Mouse (Mus musculus): ENCODE data around the gene Chid1. TPM values are rescaled to one million over a fixed set of nuclear protein-coding genes. Genes with fewer than 3 reads are reported as not detected.

Chid1 gene
- total RNA-seq, 4 experiments from 2014 or later: 57.5 to 69.9 (median 62.5) TPM

- no peak for DNase-seq
Measured at GRCm38 (mm10) chr7:141475805-141476158, 63.9 kb downstream of the Chid1 start.

GRCm38 (mm10) chr7:141475011-141475804 lies 64.4 kb downstream of the Chid1 start, which contains the start of the genes Polr2l and Tspan4:
Gene Polr2l, minus strand, starts transcription at chr7:141475132.
Gene Tspan4, plus strand, starts transcription at chr7:141475240.
- peak; percentile 78 for DNase-seq

GRCm38 (mm10) chr7:141474160-141474559 lies 65.5 kb downstream of the Chid1 start:
- DNase-seq: no peak

- DNase-seq: peak; percentile 26
Measured at GRCm38 (mm10) chr7:141472763-141473162, 66.9 kb downstream of the Chid1 start.

- DNase-seq: peak; percentile 56
Measured at GRCm38 (mm10) chr7:141472226-141472625, 67.4 kb downstream of the Chid1 start.

GRCm38 (mm10) chr7:141471236-141471635 lies 68.4 kb downstream of the Chid1 start:
- no peak for DNase-seq

- DNase-seq: no peak
Measured at GRCm38 (mm10) chr7:141470637-141470944, 69.1 kb downstream of the Chid1 start.

GRCm38 (mm10) chr7:141469901-141470636 lies 69.6 kb downstream of the Chid1 start:
- DNase-seq: peak; percentile 33

- DNase-seq: peak; percentile 31
Measured at GRCm38 (mm10) chr7:141469352-141469751, 70.3 kb downstream of the Chid1 start.

- peak; percentile 85 for DNase-seq
Measured at GRCm38 (mm10) chr7:141468522-141469211, 71.0 kb downstream of the Chid1 start.

GRCm38 (mm10) chr7:141468164-141468521 lies 71.5 kb downstream of the Chid1 start:
- DNase-seq: peak; percentile 56

- DNase-seq: peak; percentile 89
Measured at GRCm38 (mm10) chr7:141467230-141468030, 72.2 kb downstream of the Chid1 start, which contains the start of gene Cd151. Gene Cd151, plus strand, starts transcription at chr7:141467392.

- DNase-seq: peak; percentile 38
Measured at GRCm38 (mm10) chr7:141466607-141467148, 73.0 kb downstream of the Chid1 start.

GRCm38 (mm10) chr7:141466045-141466394 lies 73.6 kb downstream of the Chid1 start:
- DNase-seq: peak; percentile 54

- DNase-seq: peak; percentile 28
Measured at GRCm38 (mm10) chr7:141465388-141466044, 74.1 kb downstream of the Chid1 start.

GRCm38 (mm10) chr7:141464603-141465201 lies 75.0 kb downstream of the Chid1 start:
- DNase-seq: peak; percentile 26

GRCm38 (mm10) chr7:141463824-141464602 lies 75.6 kb downstream of the Chid1 start:
- peak; percentile 57 for DNase-seq

GRCm38 (mm10) chr7:141462333-141462821 lies 77.3 kb downstream of the Chid1 start:
- DNase-seq: peak; percentile 18

- DNase-seq: peak; percentile 23
Measured at GRCm38 (mm10) chr7:141461521-141462332, 77.9 kb downstream of the Chid1 start.

Measured in adrenal gland, adult 8-10 months (tissue).